Mouse (Mus musculus) hematopoietic stem cell, adult 5-6 weeks (primary cell): ENCODE measurements around the gene Nkx1-2. TPM values are rescaled to one million over a fixed set of nuclear protein-coding genes. Genes with fewer than 3 reads are reported as not detected.

Experiments used
- ATAC-seq, 2 experiments: fragments of 125-278 bp in 1 of 2; replicated peaks in 1 of 2; 2 replicates each; pipeline ENCODE4 v1.8.0; 2016 to 2017; ENCODE audit warnings: inconsistent platforms in 2 of 2, mild to moderate bottlenecking in 2 of 2, moderate number of reproducible peaks in 2 of 2, low read depth in 1 of 2, moderate TSS enrichment in 1 of 2; ENCODE audit not compliant: low FRiP score in 2 of 2, poor library complexity in 2 of 2, severe bottlenecking in 2 of 2, insufficient read depth in 1 of 2, low TSS enrichment in 1 of 2
- total RNA-seq: library from RNA; stranded (forward); fragments of 172-1452, 232-1000 nt; gene quantifications from 2 replicates; pipeline ENCODE4 v1.2.3, GENCODE M21; 2017

Gene Nkx1-2
- total RNA-seq, 1 experiment from 2014 or later: not detected

GRCm38 (mm10) chr7:132576891-132577290, 22.5 kb downstream of the Nkx1-2 start:
- no peak for ATAC-seq

- peak; percentile 96 to 98 for ATAC-seq
Observed at GRCm38 (mm10) chr7:132576116-132576650, 23.3 kb downstream of the Nkx1-2 start, which contains the start of gene Oat. Gene Oat, minus strand, starts transcription at chr7:132576398.

GRCm38 (mm10) chr7:132575623-132576022, 23.8 kb downstream of the Nkx1-2 start:
- ATAC-seq: peak; percentile 84 to 86

GRCm38 (mm10) chr7:132574646-132575045, 24.8 kb downstream of the Nkx1-2 start:
- no peak for ATAC-seq

- no peak for ATAC-seq
Observed at GRCm38 (mm10) chr7:132573205-132573604, 26.2 kb downstream of the Nkx1-2 start.

GRCm38 (mm10) chr7:132572738-132573137, 26.7 kb downstream of the Nkx1-2 start:
- no peak for ATAC-seq

- no peak for ATAC-seq
Observed at GRCm38 (mm10) chr7:132571481-132571880, 28.0 kb downstream of the Nkx1-2 start.

- ATAC-seq: no peak
Observed at GRCm38 (mm10) chr7:132570071-132570470, 29.4 kb downstream of the Nkx1-2 start.

GRCm38 (mm10) chr7:132568817-132569216, 30.6 kb downstream of the Nkx1-2 start:
- peak; percentile 84 to 88 for ATAC-seq

- 0 out of 4 replicates have a peak, but pooled peaks of 1 of the 2 experiments have one; percentile 35 for ATAC-seq
Observed at GRCm38 (mm10) chr7:132565831-132566230, 33.6 kb downstream of the Nkx1-2 start.

- ATAC-seq: no peak
Observed at GRCm38 (mm10) chr7:132559138-132559766, 40.2 kb downstream of the Nkx1-2 start.

GRCm38 (mm10) chr7:132558141-132558736, 41.2 kb downstream of the Nkx1-2 start:
- ATAC-seq: no peak; a peak in 1 of 4 replicates

GRCm38 (mm10) chr7:132556575-132556974, 42.9 kb downstream of the Nkx1-2 start:
- ATAC-seq: no peak

GRCm38 (mm10) chr7:132555911-132556310, 43.5 kb downstream of the Nkx1-2 start:
- ATAC-seq: no peak

- no peak for ATAC-seq
Observed at GRCm38 (mm10) chr7:132554091-132554490, 45.3 kb downstream of the Nkx1-2 start.

GRCm38 (mm10) chr7:132551351-132552126, 47.9 kb downstream of the Nkx1-2 start:
- ATAC-seq: peak; percentile 94 to 95

- no peak for ATAC-seq
Observed at GRCm38 (mm10) chr7:132547126-132547525, 52.3 kb downstream of the Nkx1-2 start.
